Mouse (Mus musculus): ENCODE results near the gene Ldlrad3. TPM values are rescaled to one million over a fixed set of nuclear protein-coding genes. Genes with fewer than 3 reads are reported as not detected.
A peak's percentile ranks its signal among the peaks of the same experiment; 100 is the strongest.

Gene Ldlrad3
- polyA plus RNA-seq, 1 experiment from 2014 or later: 18.1 TPM

DNA sequence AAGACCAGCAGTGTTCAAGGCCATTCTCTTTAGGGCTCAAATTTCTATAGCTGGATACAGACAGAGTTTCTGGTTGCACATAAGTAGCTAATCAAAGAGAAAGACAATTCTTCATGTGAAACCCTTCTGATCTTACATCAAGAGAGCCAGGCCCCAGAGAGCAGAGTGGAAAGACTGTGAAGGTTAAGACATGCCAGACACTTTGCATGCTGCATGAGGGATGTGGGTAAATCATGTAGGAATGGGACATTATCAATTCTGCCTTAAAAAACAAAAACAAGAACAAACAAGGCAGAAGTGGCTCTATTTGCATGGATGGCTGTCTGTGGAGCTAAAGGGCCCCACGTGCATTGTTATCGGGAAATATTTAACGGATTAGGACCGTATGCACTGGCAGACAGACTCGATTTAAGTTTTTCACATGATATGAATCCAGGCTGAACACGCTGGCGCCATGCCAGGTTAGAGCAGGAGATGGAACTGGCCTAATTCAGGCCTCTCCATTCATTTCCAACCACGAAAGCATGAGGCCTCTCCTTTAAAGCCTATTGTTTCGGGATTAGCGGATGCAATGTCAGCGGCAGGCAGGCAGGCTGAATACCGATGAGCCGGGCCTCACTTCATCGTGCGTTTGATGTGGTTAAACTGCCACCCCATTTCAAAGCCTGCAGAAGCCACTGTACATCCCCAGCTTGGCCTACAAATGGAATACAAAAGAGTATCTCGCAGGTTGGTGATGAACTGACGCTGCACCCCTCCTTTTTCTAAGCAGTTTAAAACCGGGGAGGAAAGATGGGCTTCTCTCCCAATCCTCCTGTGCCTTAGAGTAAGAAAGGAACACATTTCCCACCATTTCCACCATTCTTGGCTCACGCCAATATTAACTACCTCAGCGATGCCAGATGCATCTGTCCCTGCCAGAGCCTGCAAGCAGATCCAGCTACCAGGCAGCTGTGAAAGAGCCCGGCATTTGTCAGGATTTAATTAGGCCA, 207.4 kb downstream of the Ldlrad3 start:
- DNase-seq (ENCODE audit: low spot score) (peak; percentile 96), ATAC-seq (peak; percentile 81)
- H3K4me2 ChIP-seq (ENCODE audit: low read length): peak overlapping the region; percentile 23
- WGBS: 2% methylated on average over 21 of the region's 21 CpGs
- H3K9ac ChIP-seq (ENCODE audit: low read length): peak overlapping the region; percentile 37; the same call in 1 of the 2 replicates
- no peak overlapping the region for H3K4me3 ChIP-seq (ENCODE audit: low read depth, low read length)
- no peaks in the 10 kb centered on the region for H3K27me3 ChIP-seq (replicated peaks; ENCODE audit: control insufficient read depth, insufficient read depth, low read length)
- no peaks in the 10 kb centered on the region for H3K9me3 ChIP-seq (replicated peaks; ENCODE audit: control insufficient read depth, low read length)
- H3K36me3 ChIP-seq (ENCODE audit: control insufficient read depth, insufficient read depth, low read length): no peaks in the 10 kb centered on the region
- H3K4me1 ChIP-seq (ENCODE audit: control insufficient read depth, insufficient read depth, low read length): peaks cover 63% of the 10 kb centered on the region
- peak overlapping the region; percentile 95 for H3K27ac ChIP-seq (ENCODE audit: low read depth, low read length)

DNA sequence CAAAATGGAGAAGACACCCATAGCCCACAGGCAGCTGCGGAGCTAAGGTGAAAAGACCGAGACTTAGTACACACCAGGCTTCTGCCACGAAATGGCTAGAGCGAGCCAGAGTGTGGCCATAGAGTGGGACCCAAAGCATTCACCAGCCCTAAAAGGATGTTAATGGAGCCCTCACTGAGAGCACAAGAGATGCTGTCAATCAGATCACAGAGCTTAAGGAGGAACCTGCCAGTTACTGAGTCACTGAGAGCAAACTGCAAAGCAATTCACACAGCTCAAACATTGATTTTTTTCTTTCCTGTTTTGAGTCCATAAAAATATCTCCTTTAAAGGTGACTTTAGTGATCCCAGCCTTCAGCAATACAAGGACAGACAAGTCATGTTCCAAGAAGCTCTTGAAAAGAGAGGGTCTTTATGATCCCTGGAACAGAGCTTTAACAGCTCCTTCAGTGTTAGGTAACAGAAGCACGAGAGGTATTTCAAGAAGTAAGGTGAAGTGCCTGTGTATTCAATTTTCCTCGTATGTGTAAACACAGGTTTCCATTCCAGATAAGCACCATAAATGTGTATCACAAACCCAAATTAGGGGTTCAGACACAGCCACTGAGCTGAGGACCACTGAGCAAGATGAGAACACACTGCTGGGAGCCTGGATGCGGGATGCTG, 209.7 kb downstream of the Ldlrad3 start:
- no peaks in the 10 kb centered on the region for H3K27me3 ChIP-seq (replicated peaks; ENCODE audit: control insufficient read depth, insufficient read depth, low read length)
- no peak overlapping the region for H3K4me3 ChIP-seq (ENCODE audit: low read depth, low read length)
- H3K36me3 ChIP-seq (ENCODE audit: control insufficient read depth, insufficient read depth, low read length): no peaks in the 10 kb centered on the region
- peaks cover 68% of the 10 kb centered on the region for H3K4me1 ChIP-seq (ENCODE audit: control insufficient read depth, insufficient read depth, low read length)
- H3K9ac ChIP-seq (ENCODE audit: low read length): no peak overlapping the region
- peak overlapping the region; percentile 95; the same call in 1 of the 2 replicates for H3K27ac ChIP-seq (ENCODE audit: low read depth, low read length)
- H3K4me2 ChIP-seq (ENCODE audit: low read length): no peak overlapping the region
- ATAC-seq (no peak), DNase-seq (ENCODE audit: low spot score) (no peak)
- 41% methylated on average over 7 of the region's 7 CpGs for WGBS
- no peaks in the 10 kb centered on the region for H3K9me3 ChIP-seq (replicated peaks; ENCODE audit: control insufficient read depth, low read length)

DNA sequence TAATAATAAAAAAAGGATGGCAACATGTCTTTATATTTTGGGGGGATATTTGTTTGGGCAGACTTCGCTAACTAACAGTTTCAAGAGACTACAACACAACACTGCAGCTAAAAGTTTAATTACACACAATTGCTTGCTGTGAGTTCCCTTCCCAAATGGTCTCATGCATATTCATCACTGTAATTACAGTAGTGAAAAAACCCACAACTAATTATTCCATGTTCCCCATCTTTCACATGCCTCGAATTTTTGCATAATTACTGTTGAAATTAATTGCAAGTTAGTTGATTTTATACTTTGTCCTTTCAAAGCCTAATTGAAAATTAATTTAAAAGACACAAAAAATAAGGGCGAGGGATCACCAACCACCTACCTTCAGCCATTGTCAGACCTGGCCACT, 212.4 kb downstream of the Ldlrad3 start:
- peaks cover 65% of the 10 kb centered on the region for H3K4me1 ChIP-seq (ENCODE audit: control insufficient read depth, insufficient read depth, low read length)
- H3K27me3 ChIP-seq (replicated peaks; ENCODE audit: control insufficient read depth, insufficient read depth, low read length): no peaks in the 10 kb centered on the region
- H3K4me3 ChIP-seq (ENCODE audit: low read depth, low read length): no peak overlapping the region
- H3K9me3 ChIP-seq (replicated peaks; ENCODE audit: control insufficient read depth, low read length): no peaks in the 10 kb centered on the region
- H3K27ac ChIP-seq (ENCODE audit: low read depth, low read length): peak overlapping the region; percentile 36; the same call in 1 of the 2 replicates
- H3K4me2 ChIP-seq (ENCODE audit: low read length): no peak overlapping the region
- peak; percentile 81 for DNase-seq (ENCODE audit: low spot score)
- 8% methylated on average over 3 of the region's 3 CpGs for WGBS
- no peaks in the 10 kb centered on the region for H3K36me3 ChIP-seq (ENCODE audit: control insufficient read depth, insufficient read depth, low read length)
- no peak overlapping the region for H3K9ac ChIP-seq (ENCODE audit: low read length)
- peak; percentile 63 for ATAC-seq

DNA sequence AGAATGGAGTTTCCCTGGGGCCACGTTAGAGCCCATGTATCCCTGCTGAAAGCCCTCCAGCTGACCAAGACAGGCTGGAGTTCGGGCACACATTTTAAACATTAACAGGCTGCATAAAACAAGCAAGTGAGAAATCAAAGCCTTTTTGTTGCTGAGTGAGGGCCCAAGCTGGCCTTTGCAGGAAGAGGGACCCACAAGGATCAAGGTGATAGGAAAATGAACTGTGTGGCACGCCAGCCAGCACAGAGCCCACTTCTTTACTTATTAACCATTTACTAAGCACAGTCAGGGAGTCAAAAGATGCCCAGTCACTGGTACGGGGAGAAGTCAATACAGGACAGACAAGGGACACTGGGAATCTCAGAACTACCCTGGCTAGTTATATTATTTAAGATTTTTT, 218.6 kb downstream of the Ldlrad3 start:
- no peak overlapping the region for H3K4me2 ChIP-seq (ENCODE audit: low read length)
- H3K36me3 ChIP-seq (ENCODE audit: control insufficient read depth, insufficient read depth, low read length): no peaks in the 10 kb centered on the region
- 13% methylated on average over 4 of the region's 4 CpGs for WGBS
- ATAC-seq (no peak), DNase-seq (ENCODE audit: low spot score) (no peak)
- H3K27me3 ChIP-seq (replicated peaks; ENCODE audit: control insufficient read depth, insufficient read depth, low read length): no peaks in the 10 kb centered on the region
- H3K9me3 ChIP-seq (replicated peaks; ENCODE audit: control insufficient read depth, low read length): no peaks in the 10 kb centered on the region
- H3K4me1 ChIP-seq (ENCODE audit: control insufficient read depth, insufficient read depth, low read length): peaks cover 63% of the 10 kb centered on the region
- 0 out of 2 replicates have a peak overlapping the region, but pooled peaks have one; percentile 9 for H3K27ac ChIP-seq (ENCODE audit: low read depth, low read length)
- H3K4me3 ChIP-seq (ENCODE audit: low read depth, low read length): no peak overlapping the region
- no peak overlapping the region for H3K9ac ChIP-seq (ENCODE audit: low read length)

DNA sequence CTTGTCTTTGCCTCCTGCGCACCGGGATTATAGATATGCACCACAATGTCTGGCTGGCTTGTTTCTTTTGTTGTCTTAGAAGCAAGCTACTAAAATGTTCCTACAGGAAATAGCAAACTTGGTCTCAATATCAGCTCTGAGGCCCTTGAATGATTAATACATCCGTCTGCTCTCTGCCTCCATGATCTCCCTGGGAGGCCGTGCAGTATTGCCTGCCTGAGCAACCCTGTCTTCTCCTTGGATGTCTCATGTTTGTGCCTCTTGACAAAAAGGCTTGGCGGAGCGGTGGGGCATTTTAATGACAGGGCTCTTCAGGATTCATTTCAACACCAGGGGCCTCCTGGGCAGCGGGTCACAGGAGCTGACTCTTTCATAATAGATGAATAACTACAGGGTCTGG, 219.0 kb downstream of the Ldlrad3 start:
- no peak overlapping the region for H3K27ac ChIP-seq (ENCODE audit: low read depth, low read length)
- no peak overlapping the region for H3K9ac ChIP-seq (ENCODE audit: low read length)
- DNase-seq (ENCODE audit: low spot score) (no peak), ATAC-seq (no peak)
- H3K27me3 ChIP-seq (replicated peaks; ENCODE audit: control insufficient read depth, insufficient read depth, low read length): no peaks in the 10 kb centered on the region
- no peak overlapping the region for H3K4me2 ChIP-seq (ENCODE audit: low read length)
- H3K36me3 ChIP-seq (ENCODE audit: control insufficient read depth, insufficient read depth, low read length): no peaks in the 10 kb centered on the region
- H3K9me3 ChIP-seq (replicated peaks; ENCODE audit: control insufficient read depth, low read length): no peaks in the 10 kb centered on the region
- WGBS: 25% methylated on average over 7 of the region's 7 CpGs
- H3K4me3 ChIP-seq (ENCODE audit: low read depth, low read length): no peak overlapping the region
- H3K4me1 ChIP-seq (ENCODE audit: control insufficient read depth, insufficient read depth, low read length): peaks cover 59% of the 10 kb centered on the region

DNA sequence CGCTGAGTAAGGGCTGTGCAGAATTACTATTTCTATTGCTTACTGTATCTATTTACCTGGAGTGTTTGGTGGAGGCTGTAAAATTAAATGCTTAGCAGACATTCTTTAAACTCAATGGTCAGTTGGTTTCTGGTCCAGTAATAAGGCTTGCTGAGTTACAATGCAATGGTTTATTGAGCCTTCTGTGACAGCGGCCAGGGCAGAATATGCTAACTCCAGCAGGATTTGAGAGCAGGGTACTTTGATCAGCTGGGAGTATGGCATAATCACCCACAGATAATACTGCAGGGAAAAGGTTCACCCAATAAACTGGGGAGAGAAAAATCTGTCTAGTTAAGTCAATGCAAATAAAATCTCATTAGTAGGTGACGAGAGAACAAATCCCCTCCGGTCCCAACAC, 220.2 kb downstream of the Ldlrad3 start:
- H3K4me1 ChIP-seq (ENCODE audit: control insufficient read depth, insufficient read depth, low read length): peaks cover 52% of the 10 kb centered on the region
- WGBS: 24% methylated on average over 4 of the region's 4 CpGs
- DNase-seq (ENCODE audit: low spot score) (no peak), ATAC-seq (peak; percentile 19; the same call in 1 of the 2 replicates)
- no peaks in the 10 kb centered on the region for H3K36me3 ChIP-seq (ENCODE audit: control insufficient read depth, insufficient read depth, low read length)
- H3K4me3 ChIP-seq (ENCODE audit: low read depth, low read length): no peak overlapping the region
- H3K27me3 ChIP-seq (replicated peaks; ENCODE audit: control insufficient read depth, insufficient read depth, low read length): no peaks in the 10 kb centered on the region
- no peak overlapping the region for H3K9ac ChIP-seq (ENCODE audit: low read length)
- no peaks in the 10 kb centered on the region for H3K9me3 ChIP-seq (replicated peaks; ENCODE audit: control insufficient read depth, low read length)
- no peak overlapping the region; the same call in 1 of the 2 replicates for H3K4me2 ChIP-seq (ENCODE audit: low read length)
- H3K27ac ChIP-seq (ENCODE audit: low read depth, low read length): peak overlapping the region; percentile 41; the same call in 1 of the 2 replicates

DNA sequence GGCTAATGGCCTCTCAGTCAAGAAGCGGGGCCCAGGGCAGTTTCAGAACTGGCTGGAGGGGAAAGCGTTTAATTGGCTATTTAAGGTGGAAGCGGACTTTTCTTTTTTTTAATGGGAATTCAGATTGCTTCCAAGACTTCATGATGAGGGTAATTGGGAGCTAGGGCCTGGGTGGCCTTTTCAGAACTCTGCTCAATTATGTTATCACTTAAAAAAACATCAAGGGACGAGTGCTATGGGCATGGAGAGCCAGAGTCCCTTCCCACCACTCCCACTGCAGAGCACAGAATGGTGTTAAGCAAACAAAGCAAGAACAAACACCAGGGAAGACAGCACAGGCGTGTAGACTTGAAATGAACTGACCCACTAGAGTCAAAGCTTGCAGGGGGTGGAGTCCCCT, 220.7 kb downstream of the Ldlrad3 start:
- peak; percentile 77 for DNase-seq (ENCODE audit: low spot score)
- ATAC-seq: peak; percentile 69
- Histone ChIP-seq H3K27me3 (replicated peaks; ENCODE audit: control insufficient read depth, insufficient read depth, low read length) (no peaks in the 10 kb centered on the region), H3K4me1 (ENCODE audit: control insufficient read depth, insufficient read depth, low read length) (peaks cover 48% of the 10 kb centered on the region), H3K36me3 (ENCODE audit: control insufficient read depth, insufficient read depth, low read length) (no peaks in the 10 kb centered on the region), H3K9me3 (replicated peaks; ENCODE audit: control insufficient read depth, low read length) (no peaks in the 10 kb centered on the region), H3K4me2 (ENCODE audit: low read length) (no peak overlapping the region; the same call in 1 of the 2 replicates), H3K27ac (ENCODE audit: low read depth, low read length) (peak overlapping the region; percentile 41; the same call in 1 of the 2 replicates), H3K4me3 (ENCODE audit: low read depth, low read length) (no peak overlapping the region), H3K9ac (ENCODE audit: low read length) (no peak overlapping the region)
- WGBS: 5% methylated on average over 5 of the region's 5 CpGs

DNA sequence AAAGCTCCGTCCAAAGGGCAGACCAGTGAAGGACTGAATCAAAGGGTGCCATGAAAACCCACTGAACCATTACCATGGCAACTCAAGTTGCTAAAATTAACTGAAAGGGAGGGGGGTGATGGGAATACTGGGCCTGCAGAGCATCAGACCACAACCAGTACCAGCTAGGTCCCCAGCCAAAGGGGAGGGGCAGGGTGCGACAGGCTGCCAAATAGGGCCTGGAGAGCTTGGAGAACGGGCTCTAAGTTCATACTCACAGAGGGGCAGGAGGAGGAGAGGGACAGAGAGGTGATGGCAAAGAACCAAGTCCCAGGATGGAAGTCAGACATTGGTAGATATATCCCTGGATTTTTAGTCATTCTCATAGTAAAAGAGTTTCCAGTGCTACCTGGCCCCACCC, 222.8 kb downstream of the Ldlrad3 start:
- Histone ChIP-seq H3K27me3 (replicated peaks; ENCODE audit: control insufficient read depth, insufficient read depth, low read length) (no peaks in the 10 kb centered on the region), H3K9me3 (replicated peaks; ENCODE audit: control insufficient read depth, low read length) (no peaks in the 10 kb centered on the region), H3K4me2 (ENCODE audit: low read length) (no peak overlapping the region), H3K9ac (ENCODE audit: low read length) (no peak overlapping the region), H3K36me3 (ENCODE audit: control insufficient read depth, insufficient read depth, low read length) (no peaks in the 10 kb centered on the region), H3K27ac (ENCODE audit: low read depth, low read length) (no peak overlapping the region), H3K4me3 (ENCODE audit: low read depth, low read length) (no peak overlapping the region), H3K4me1 (ENCODE audit: control insufficient read depth, insufficient read depth, low read length) (peaks cover 38% of the 10 kb centered on the region)
- DNase-seq (ENCODE audit: low spot score) (no peak), ATAC-seq (no peak)
- WGBS: 60% methylated on average over 3 of the region's 3 CpGs
